Mouse (Mus musculus) thymus, postnatal 0 days (tissue): ENCODE measurements at regions not wholly inside any gene's neighbourhood (a gene's known extent, or its start where the extent isn't known, plus 50 kb on each side); places are given as distances from the start of the nearest gene placed in this dataset.

Source experiments
- DNase-seq: peaks from one replicate; pipeline ENCODE4 v3.0.0-alpha.2; 2015; ENCODE audit warnings: low spot score

- no peak for DNase-seq
These were observed 179.9 kb downstream of the Fgf10 start for GRCm38 (mm10) chr13:118849541-118849940.

- no peak for DNase-seq
These were observed 181.1 kb downstream of the Fgf10 start for GRCm38 (mm10) chr13:118850708-118851107.

- DNase-seq: no peak
These were observed 216.8 kb downstream of the Fgf10 start for GRCm38 (mm10) chr13:118886339-118886810.

GRCm38 (mm10) chr13:118895079-118895478 lies 225.5 kb downstream of the Fgf10 start:
- DNase-seq: no peak

GRCm38 (mm10) chr13:118901950-118902349 lies 232.4 kb downstream of the Fgf10 start:
- DNase-seq: no peak

- DNase-seq: no peak
These were observed 240.8 kb downstream of the Fgf10 start for GRCm38 (mm10) chr13:118910351-118910750.

GRCm38 (mm10) chr13:118940786-118941185 lies 271.2 kb downstream of the Fgf10 start:
- DNase-seq: no peak

- no peak for DNase-seq
These were observed 296.6 kb downstream of the Fgf10 start for GRCm38 (mm10) chr13:118966120-118966676.

- no peak for DNase-seq
These were observed 298.1 kb downstream of the Fgf10 start for GRCm38 (mm10) chr13:118967707-118968106.

GRCm38 (mm10) chr13:118975008-118975407 lies 305.4 kb downstream of the Fgf10 start:
- DNase-seq: no peak

- DNase-seq: no peak
These were observed 305.9 kb downstream of the Fgf10 start for GRCm38 (mm10) chr13:118975519-118975918.

- no peak for DNase-seq
These were observed 309.9 kb downstream of the Fgf10 start for GRCm38 (mm10) chr13:118979505-118979904.

- DNase-seq: no peak
These were observed 311.7 kb downstream of the Fgf10 start for GRCm38 (mm10) chr13:118981196-118981810.

GRCm38 (mm10) chr13:118985285-118985684 lies 315.7 kb downstream of the Fgf10 start:
- DNase-seq: no peak

GRCm38 (mm10) chr13:119025305-119025975 lies 355.8 kb downstream of the Fgf10 start:
- DNase-seq: no peak

- no peak for DNase-seq
These were observed 370.0 kb downstream of the Fgf10 start for GRCm38 (mm10) chr13:119039616-119040015.

GRCm38 (mm10) chr13:119045112-119045511 lies 375.5 kb downstream of the Fgf10 start:
- DNase-seq: no peak

- DNase-seq: no peak
These were observed 359.4 kb upstream of the Paip1 start for GRCm38 (mm10) chr13:119068745-119069580.

- DNase-seq: no peak
These were observed 358.8 kb upstream of the Paip1 start for GRCm38 (mm10) chr13:119069581-119069936.

- no peak for DNase-seq
These were observed 349.2 kb upstream of the Paip1 start for GRCm38 (mm10) chr13:119079243-119079642.

GRCm38 (mm10) chr13:119081691-119082090 lies 346.7 kb upstream of the Paip1 start:
- DNase-seq: no peak

- no peak for DNase-seq
These were observed 310.5 kb upstream of the Paip1 start for GRCm38 (mm10) chr13:119117906-119118305.
